Mouse (Mus musculus) lung, embryonic 14.5 days (tissue): ENCODE results near the gene Arv1. TPM values are rescaled to one million over a fixed set of nuclear protein-coding genes. Genes with fewer than 3 reads are reported as not detected.

Experiments
- ATAC-seq: fragments of 200-750 bp; cut with Nextera tagmentation; 2 replicates; pipeline ENCODE4 v1.8.0; 2017; ENCODE audit warnings: mild to moderate bottlenecking, moderate TSS enrichment, moderate library complexity; ENCODE audit not compliant: insufficient read depth
- DNase-seq: peaks from one replicate; pipeline ENCODE4 v3.0.0-alpha.2; 2015
- H3K27ac ChIP-seq: fragments of 300-500 bp; sonication (generic); 2 replicates; pipeline ENCODE4 v1.5.1; 2014; ENCODE audit warnings: low read depth, mild to moderate bottlenecking, moderate library complexity
- H3K27me3 ChIP-seq: fragments of 300-500 bp; sonication (generic); 2 replicates; pipeline ENCODE4 v1.6.1; 2014; ENCODE audit warnings: low read length, control low read depth; ENCODE audit not compliant: insufficient read depth
- H3K36me3 ChIP-seq: fragments of 300-500 bp; sonication (generic); 2 replicates; pipeline ENCODE4 v1.6.1; 2014; ENCODE audit warnings: control low read depth; ENCODE audit not compliant: insufficient read depth
- H3K4me1 ChIP-seq: fragments of 300-500 bp; sonication (generic); 2 replicates; pipeline ENCODE4 v1.6.1; 2014; ENCODE audit warnings: antibody characterized with exemption, control low read depth; ENCODE audit not compliant: insufficient read depth
- H3K4me2 ChIP-seq: fragments of 300-500 bp; sonication (generic); 2 replicates; pipeline ENCODE4 v1.6.1; 2014; ENCODE audit warnings: mild to moderate bottlenecking
- H3K4me3 ChIP-seq: fragments of 300-500 bp; sonication (generic); 2 replicates; pipeline ENCODE4 v1.5.1; 2014; ENCODE audit warnings: low read depth, low read length
- H3K9ac ChIP-seq: fragments of 300-500 bp; sonication (generic); 2 replicates; pipeline ENCODE4 v1.6.1; 2014
- H3K9me3 ChIP-seq: fragments of 300-500 bp; sonication (generic); 2 replicates; pipeline ENCODE4 v1.6.1; 2016; ENCODE audit warnings: low read depth, low read length, control low read depth
- CTCF ChIP-seq: IDR thresholded peaks from 2 replicates; pipeline ENCODE4 v1.5.1; 2016; ENCODE audit warnings: antibody characterized with exemption, low read depth
- WGBS: fragments of 180-500 bp; shearing (Covaris S2); extraction: QIAGEN DNeasy Blood & Tissue Kit; methylation state at CpG from one replicate; pipeline ENCODE4 v1.1.7; 2014; 5-methylcytosine and 5-hydroxymethylcytosine counted together
- polyA plus RNA-seq: library from polyadenylated mRNA; unstranded; fragments of >200 nt; fragmentation: Nextera tagmentation; extraction: Ambion mirVana; gene quantifications from 2 replicates; pipeline ENCODE4 v1.2.1, GENCODE M21; 2014

The Arv1 gene
- polyA plus RNA-seq, 1 experiment from 2014 or later, result 26.4 TPM

DNA sequence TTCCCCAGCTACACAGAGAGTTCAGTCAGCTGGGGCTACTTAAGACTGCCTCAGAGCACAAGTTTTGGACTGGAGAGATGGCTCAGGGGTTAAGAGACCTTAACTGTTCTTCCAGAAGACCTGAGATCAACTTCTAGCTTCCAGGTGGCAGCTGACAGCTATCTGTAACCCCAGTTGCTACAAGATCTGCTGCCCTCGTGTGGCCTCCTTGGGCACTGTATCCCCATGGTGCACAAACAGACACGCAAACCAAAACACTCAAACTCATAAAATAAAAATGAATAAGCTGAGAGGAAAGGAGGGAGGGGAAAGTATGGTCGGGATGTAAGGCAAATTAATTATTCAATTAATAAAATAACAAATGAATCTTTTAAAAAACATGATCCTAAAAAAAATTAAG is 36.6 kb downstream of the Arv1 start:
- ATAC-seq, result no peak
- Histone ChIP-seq H3K4me2 (no peak overlapping the region), H3K27me3 (no peaks in the 10 kb centered on the region), H3K4me3 (no peak overlapping the region), H3K36me3 (no peaks in the 10 kb centered on the region), H3K4me1 (0 out of 2 replicates have a peak, but pooled peaks cover 2% of the 10 kb centered on the region), H3K27ac (no peak overlapping the region), H3K9me3 (no peaks in the 10 kb centered on the region), H3K9ac (no peak overlapping the region)
- TF ChIP-seq CTCF, result peak; percentile 67
- 37% methylated on average over 3 of the region's 3 CpGs for WGBS
- peak; percentile 61 for DNase-seq

DNA sequence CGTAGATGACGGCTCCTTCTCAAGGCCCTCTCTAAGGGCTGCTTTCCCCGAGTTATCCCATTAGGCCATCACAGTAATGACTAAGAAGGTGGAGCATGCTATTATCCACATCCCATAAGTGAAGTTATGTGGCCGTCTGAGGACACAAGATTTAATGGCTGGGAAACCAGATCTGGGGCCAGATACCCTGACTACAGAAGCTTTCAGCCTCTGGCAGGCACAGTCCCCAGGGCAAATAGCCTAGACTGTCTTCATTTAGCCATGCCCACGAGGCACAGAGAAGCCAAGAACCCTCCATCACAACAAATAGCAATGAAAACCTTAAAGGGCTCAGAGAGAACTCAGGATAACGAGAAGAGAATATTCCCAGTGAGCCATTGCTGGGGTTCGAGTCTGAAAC is 41.1 kb downstream of the Arv1 start:
- no peak overlapping the region for H3K4me3 ChIP-seq
- no peaks in the 10 kb centered on the region for H3K27me3 ChIP-seq
- DNase-seq, result no peak
- no peaks in the 10 kb centered on the region for H3K9me3 ChIP-seq
- H3K36me3 ChIP-seq, result no peaks in the 10 kb centered on the region
- TF ChIP-seq CTCF, result no peak
- ATAC-seq, result no peak
- H3K4me2 ChIP-seq, result no peak overlapping the region
- 60% methylated on average over 7 of the region's 7 CpGs for WGBS
- no peak overlapping the region for H3K9ac ChIP-seq
- H3K4me1 ChIP-seq, result no peaks in the 10 kb centered on the region
- H3K27ac ChIP-seq, result no peak overlapping the region

DNA sequence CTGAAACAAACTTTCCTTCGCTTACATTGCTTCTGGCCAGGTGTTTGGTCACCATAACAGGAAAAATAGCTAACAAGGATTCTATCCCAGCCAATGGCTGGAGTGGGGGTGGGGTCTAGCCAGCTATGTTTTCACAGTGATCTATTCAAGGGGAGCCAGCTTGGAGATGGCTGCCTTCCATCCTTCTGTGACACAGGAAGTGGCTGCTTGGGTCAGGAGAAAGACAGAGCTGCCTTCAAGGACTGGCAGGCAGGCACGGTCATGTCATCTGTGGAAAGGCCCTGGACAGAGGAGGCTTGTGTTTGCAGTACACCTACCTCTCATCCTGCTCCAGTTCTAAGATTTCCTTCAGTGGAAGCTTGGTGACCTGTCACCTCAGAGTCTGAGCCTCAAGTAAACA is 50.5 kb downstream of the Arv1 start:
- Histone ChIP-seq H3K27me3 (no peaks in the 10 kb centered on the region), H3K4me1 (peaks cover 6% of the 10 kb centered on the region; the same call in 1 of the 2 replicates), H3K9ac (no peak overlapping the region), H3K4me3 (no peak overlapping the region), H3K4me2 (no peak overlapping the region), H3K9me3 (no peaks in the 10 kb centered on the region), H3K27ac (peak overlapping the region; percentile 56; the same call in 1 of the 2 replicates), H3K36me3 (no peaks in the 10 kb centered on the region)
- ATAC-seq (no peak), DNase-seq (peak; percentile 15)
- no peak for TF ChIP-seq CTCF
- WGBS, result 35% methylated on average over 2 of the region's 2 CpGs

DNA sequence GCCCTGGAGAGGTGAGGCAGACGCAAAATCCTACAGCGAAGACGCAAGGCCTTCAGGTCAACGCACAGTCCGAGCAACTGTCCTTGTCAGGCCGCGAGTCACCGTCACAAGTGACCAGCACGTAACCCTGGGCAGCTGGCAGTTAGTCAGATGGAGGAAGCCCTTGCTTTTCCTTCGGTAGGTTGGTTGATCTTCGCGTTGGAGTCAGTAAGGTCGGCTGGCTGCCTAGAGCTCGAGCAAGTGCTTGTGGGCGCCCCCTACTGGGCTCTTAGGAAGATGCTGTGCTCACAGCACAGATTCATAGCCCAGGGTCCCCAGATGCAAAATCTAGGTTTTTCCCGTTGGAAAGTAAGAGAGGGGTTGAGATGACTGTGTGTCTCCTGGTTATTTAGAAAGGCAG is 53.8 kb downstream of the Arv1 start:
- Histone ChIP-seq H3K36me3 (no peaks in the 10 kb centered on the region), H3K4me3 (0 out of 2 replicates have a peak overlapping the region, but pooled peaks have one; percentile 9), H3K27me3 (0 out of 2 replicates have a peak, but pooled peaks cover 4% of the 10 kb centered on the region), H3K4me1 (peaks cover 12% of the 10 kb centered on the region; the same call in 1 of the 2 replicates), H3K9me3 (no peaks in the 10 kb centered on the region), H3K4me2 (peak overlapping the region; percentile 54), H3K27ac (no peak overlapping the region), H3K9ac (no peak overlapping the region)
- 11% methylated on average over 16 of the region's 16 CpGs for WGBS
- ATAC-seq, result no peak
- DNase-seq, result peak; percentile 90
- peak; percentile 86 for TF ChIP-seq CTCF

DNA sequence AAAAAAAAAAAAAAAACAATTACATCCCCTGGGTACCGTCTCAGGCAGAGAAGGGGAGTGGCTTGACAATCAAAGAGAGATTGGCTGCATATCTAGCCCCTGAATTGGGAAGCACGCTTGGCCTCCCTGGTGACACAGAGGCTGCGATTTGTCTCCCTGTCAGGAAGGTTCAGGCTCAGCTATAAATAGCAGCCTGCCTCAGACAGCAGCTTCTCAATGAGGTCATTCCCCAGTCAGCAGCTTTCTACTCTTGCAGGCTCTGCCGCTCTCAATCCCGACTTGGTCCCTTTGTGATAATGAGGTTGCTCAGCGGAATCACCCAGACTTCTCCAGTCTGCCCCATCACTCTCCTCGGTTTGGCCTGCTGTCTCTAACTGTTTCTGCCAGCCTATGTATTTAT is 58.3 kb downstream of the Arv1 start:
- Histone ChIP-seq H3K9me3 (no peaks in the 10 kb centered on the region), H3K27ac (peak overlapping the region; percentile 13; the same call in 1 of the 2 replicates), H3K36me3 (no peaks in the 10 kb centered on the region), H3K27me3 (0 out of 2 replicates have a peak, but pooled peaks cover 4% of the 10 kb centered on the region), H3K4me1 (peaks cover 12% of the 10 kb centered on the region; the same call in 1 of the 2 replicates), H3K4me2 (no peak overlapping the region), H3K9ac (no peak overlapping the region; the same call in 1 of the 2 replicates), H3K4me3 (no peak overlapping the region)
- 3% methylated on average over 7 of the region's 7 CpGs for WGBS
- ATAC-seq, result peak; percentile 60; the same call in 1 of the 2 replicates
- TF ChIP-seq CTCF, result no peak
- DNase-seq, result peak; percentile 69

DNA sequence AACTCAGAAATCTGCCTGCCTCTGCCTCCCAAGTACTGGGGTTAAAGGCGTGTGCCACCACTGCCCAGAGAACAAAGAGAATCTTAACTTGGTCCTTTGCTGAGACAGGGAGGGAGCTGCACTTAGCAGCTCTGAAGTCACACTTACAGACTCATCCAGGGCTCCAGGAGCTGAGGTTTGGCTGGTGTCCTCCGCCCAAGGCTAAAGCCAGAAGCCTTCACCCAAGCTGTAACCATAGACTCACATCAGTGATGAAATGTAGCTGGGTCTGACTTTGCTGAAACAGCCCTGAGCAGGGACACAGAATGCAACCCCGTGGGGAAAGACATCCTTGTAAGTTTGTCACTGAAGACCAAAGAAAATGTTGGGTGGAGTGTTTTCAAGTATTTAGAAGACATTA is 60.5 kb downstream of the Arv1 start:
- Histone ChIP-seq H3K4me1 (peaks cover 9% of the 10 kb centered on the region; the same call in 1 of the 2 replicates), H3K4me2 (no peak overlapping the region), H3K9ac (no peak overlapping the region), H3K27ac (no peak overlapping the region), H3K4me3 (no peak overlapping the region), H3K27me3 (0 out of 2 replicates have a peak, but pooled peaks cover 4% of the 10 kb centered on the region), H3K36me3 (no peaks in the 10 kb centered on the region), H3K9me3 (no peaks in the 10 kb centered on the region)
- DNase-seq, result no peak
- no peak for TF ChIP-seq CTCF
- ATAC-seq, result no peak
- WGBS, result 74% methylated on average over 3 of the region's 3 CpGs

DNA sequence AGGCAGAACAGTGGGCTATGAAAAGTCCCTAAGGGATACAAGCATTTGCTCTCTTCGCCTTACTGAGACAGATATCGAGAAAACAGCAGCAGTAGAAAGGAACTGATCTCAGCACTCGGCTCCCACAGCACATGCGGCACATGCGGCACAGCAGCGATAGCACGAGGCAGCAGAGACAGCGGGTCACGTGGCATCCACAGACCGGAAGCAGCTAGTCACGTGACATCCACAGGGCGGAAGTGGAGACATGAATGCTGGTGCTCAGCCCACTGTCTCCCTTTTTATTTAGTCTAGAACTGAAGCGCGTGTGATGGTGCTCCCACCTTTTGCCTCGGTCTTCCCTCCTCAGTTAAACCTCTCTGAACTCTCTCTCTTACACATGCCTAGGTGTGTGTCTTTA is 61.3 kb downstream of the Arv1 start:
- Histone ChIP-seq H3K9ac (no peak overlapping the region), H3K36me3 (no peaks in the 10 kb centered on the region), H3K9me3 (no peaks in the 10 kb centered on the region), H3K4me2 (no peak overlapping the region), H3K4me1 (peaks cover 9% of the 10 kb centered on the region; the same call in 1 of the 2 replicates), H3K27me3 (0 out of 2 replicates have a peak, but pooled peaks cover 4% of the 10 kb centered on the region), H3K4me3 (no peak overlapping the region), H3K27ac (no peak overlapping the region)
- ATAC-seq, result no peak
- DNase-seq, result no peak
- 82% methylated on average over 15 of the region's 15 CpGs for WGBS
- no peak for TF ChIP-seq CTCF

Other genes with a start within 250 kb of the Arv1 start
- gene Cog2, start 201.4 kb upstream of the Arv1 start, polyA plus RNA-seq, result 36.4 and 36.9 TPM in 2 replicates
- 3.1 and 3.6 TPM in 2 replicates for gene Agt, start 152.4 kb upstream of the Arv1 start, polyA plus RNA-seq
- gene Capn9, start 146.0 kb upstream of the Arv1 start, polyA plus RNA-seq, result 0.45 and 0.60 TPM in 2 replicates
- 45.6 and 46.0 TPM in 2 replicates for gene 2310022B05Rik, start 58.8 kb upstream of the Arv1 start, polyA plus RNA-seq
- gene Ttc13, start 156 bp upstream of the Arv1 start, polyA plus RNA-seq, result 52.5 and 54.7 TPM in 2 replicates
- gene Fam89a, start 29.7 kb downstream of the Arv1 start, polyA plus RNA-seq, result 16.8 and 20.5 TPM in 2 replicates
- 0.70 and 1.0 TPM in 2 replicates for gene Trim67, start 71.0 kb downstream of the Arv1 start, polyA plus RNA-seq
- 115 and 118 TPM in 2 replicates for gene Gnpat, start 140.9 kb downstream of the Arv1 start, polyA plus RNA-seq
- 43.5 and 44.5 TPM in 2 replicates for gene 2810004N23Rik, start 141.0 kb downstream of the Arv1 start, polyA plus RNA-seq
- gene Exoc8, start 175.6 kb downstream of the Arv1 start, polyA plus RNA-seq, result 8.9 and 9.8 TPM in 2 replicates
- gene Sprtn, start 175.7 kb downstream of the Arv1 start, polyA plus RNA-seq, result 9.5 and 10.1 TPM in 2 replicates
- 14.4 and 16.2 TPM in 2 replicates for gene Egln1, start 227.2 kb downstream of the Arv1 start, polyA plus RNA-seq